Mouse (Mus musculus): ENCODE results near the gene Cyp20a1. TPM values are rescaled to one million over a fixed set of nuclear protein-coding genes. Genes with fewer than 3 reads are reported as not detected.

The Cyp20a1 gene
- total RNA-seq (2021), result 10 to 100 TPM; 14.2 to 14.6 TPM

DNA sequence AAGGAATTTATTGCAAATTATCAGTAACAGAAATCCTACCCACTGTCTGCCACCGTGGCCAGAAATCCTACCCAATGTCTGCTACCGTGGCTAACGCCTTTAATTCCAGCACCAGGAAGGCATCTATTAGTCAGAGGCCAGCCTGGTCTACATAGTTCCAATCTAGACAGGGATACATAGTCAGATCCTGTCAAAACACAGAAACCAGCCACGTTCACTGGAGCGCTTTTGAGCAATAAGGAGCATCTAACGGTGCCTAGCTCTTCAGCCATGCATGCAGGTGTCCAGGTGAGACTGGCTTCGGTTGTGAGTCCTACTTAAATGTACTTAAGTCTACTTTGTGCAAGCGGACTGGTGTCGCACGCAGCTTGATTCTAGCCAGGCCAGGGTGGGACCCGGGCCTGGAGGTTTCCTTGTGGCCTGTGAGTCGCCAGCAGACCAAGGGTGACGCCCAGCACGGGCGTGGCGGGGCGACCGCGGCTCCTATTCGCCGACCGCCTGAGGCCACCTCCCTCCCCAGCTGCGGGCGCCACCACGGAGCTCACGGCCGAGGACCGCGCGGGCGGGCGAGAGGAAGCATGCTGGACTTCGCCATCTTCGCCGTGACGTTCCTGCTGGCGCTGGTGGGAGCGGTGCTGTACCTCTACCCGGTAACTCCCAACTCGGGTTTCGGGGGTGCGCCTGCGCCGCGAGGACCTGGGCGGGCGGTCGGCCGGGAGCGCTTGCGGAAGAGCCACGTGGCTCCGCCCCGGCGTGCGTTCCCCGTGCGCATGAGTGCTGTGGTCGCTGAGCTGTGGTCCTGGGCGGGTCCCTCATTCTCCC, at the start of gene Cyp20a1:
Gene Cyp20a1 (plus strand): TSS at position 516 of the 822 bp plus-strand sequence.
- intact Hi-C loops (cut with DNase I), result loop anchor here (5.0 kb wide), 1 partner anchor 64 kb away; the partner anchor contains the start of gene Abi2
- peak; percentile 84 to 94 for DNase-seq (ENCODE audit: extremely low spot score in 1 of 2, low spot score in 2 of 2)

- intact Hi-C loops (cut with DNase I), result no loop called here
- no peak for DNase-seq (ENCODE audit: extremely low spot score in 1 of 2, low spot score in 2 of 2)
Measured at GRCm38 (mm10) chr1:60293921-60294320, 49.2 kb upstream of the Cyp20a1 start.

- no peak for DNase-seq (ENCODE audit: extremely low spot score in 1 of 2, low spot score in 2 of 2)
- intact Hi-C loops (cut with DNase I), result loop anchor here (5.0 kb wide), 1 partner anchor 63 kb away; the partner anchor contains the start of gene Abi2
Measured at GRCm38 (mm10) chr1:60343630-60344455, 720 bp downstream of the Cyp20a1 start.

- no peak for DNase-seq (ENCODE audit: extremely low spot score in 1 of 2, low spot score in 2 of 2)
- intact Hi-C loops (cut with DNase I), result loop anchor here (5.0 kb wide), 1 partner anchor 63 kb away; the partner anchor contains the start of gene Abi2
Measured at GRCm38 (mm10) chr1:60344670-60345069, 1.5 kb downstream of the Cyp20a1 start.

DNA sequence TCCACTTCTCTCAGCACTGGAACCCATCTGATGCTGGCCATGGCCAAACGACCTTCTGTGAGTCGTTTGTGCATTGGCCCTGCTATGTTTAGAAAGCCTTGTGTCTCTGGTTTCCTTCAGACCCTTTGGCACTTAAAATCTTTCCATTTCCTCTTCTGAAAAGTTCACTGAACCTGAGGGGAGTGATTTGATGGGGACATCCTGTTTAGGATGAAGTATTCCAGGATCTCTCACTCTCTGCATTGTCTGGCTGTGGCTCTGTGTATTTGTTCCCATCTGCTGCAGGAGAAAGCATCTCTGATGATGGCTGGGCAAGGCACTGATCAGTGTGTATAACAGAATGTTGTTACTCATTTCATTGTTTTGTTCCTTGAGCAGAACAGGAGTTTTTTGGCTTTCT, 2.6 kb downstream of the Cyp20a1 start:
- DNase-seq (ENCODE audit: extremely low spot score in 1 of 2, low spot score in 2 of 2), result no peak
- intact Hi-C loops (cut with DNase I), result no loop called here

DNA sequence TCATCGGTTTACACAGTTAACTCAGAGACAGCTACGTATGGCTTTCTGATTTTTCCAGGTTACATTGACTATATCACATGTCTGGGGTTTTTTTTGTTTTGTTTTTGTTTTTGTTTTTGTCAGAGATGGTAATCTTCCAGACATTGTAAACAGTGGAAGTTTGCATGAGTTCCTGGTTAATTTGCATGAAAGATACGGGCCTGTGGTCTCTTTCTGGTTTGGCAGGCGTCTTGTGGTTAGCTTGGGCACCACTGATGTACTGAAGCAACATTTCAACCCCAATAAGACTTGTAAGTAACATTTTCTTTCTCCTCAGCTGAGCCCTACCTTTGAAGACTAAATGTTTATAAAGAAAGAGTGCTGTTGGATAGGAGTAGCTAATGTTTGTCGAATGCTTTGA, 9.7 kb downstream of the Cyp20a1 start:
- no peak for DNase-seq (ENCODE audit: extremely low spot score in 1 of 2, low spot score in 2 of 2)
- intact Hi-C loops (cut with DNase I), result no loop called here

- intact Hi-C loops (cut with DNase I), result no loop called here
Measured at GRCm38 (mm10) chr1:60361626-60362025, 18.5 kb downstream of the Cyp20a1 start.

DNA sequence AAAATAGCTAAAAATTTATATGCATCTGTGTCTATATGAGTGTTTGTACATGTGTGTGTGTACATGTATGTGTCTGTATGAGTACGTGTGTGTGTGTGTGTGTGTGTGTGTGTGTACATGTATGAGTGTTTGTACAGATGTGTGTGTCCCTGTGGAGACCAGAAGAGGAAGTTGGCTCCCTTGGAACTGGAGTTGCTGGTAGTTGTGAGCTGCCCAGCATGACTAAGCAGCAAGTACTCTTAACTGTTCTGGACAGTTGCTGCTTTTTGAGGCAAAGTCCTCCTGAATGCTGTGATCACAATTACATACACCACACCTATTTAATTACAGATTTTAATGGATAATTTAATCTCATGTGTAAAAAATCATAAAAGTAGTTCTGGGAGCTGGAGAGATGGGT, 33.4 kb downstream of the Cyp20a1 start:
- intact Hi-C loops (cut with DNase I), result no loop called here
- DNase-seq (ENCODE audit: extremely low spot score in 1 of 2, low spot score in 2 of 2), result no peak

More at GRCm38 (mm10) chr1:60361626-60362025, 18.5 kb downstream of the Cyp20a1 start:
- DNase-seq (ENCODE audit: extremely low spot score in 1 of 2, low spot score in 2 of 2), result no peak

GRCm38 (mm10) chr1:60381910-60382309, 38.8 kb downstream of the Cyp20a1 start:
- intact Hi-C loops (cut with DNase I), result no loop called here
- DNase-seq (ENCODE audit: extremely low spot score in 1 of 2, low spot score in 2 of 2), result no peak

DNA sequence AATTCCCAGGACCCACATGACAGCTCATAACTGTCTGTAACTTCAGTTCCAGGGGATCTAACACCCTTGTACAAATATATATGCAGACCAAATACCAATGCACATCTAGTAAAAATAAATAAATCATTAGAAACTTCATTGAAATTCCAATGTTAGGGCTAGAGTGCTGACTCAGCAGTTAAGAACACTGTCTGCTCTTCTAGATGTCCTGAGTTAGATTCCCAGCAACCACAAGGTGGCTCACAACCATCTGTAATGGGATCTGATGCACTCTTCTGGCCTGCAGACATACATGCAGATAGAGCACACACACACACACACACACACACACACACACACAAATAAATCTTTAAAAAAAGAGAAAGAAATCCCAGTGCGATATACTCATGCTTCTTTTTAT, 61.7 kb downstream of the Cyp20a1 start:
- intact Hi-C loops (cut with DNase I), result loop anchor here (5.0 kb wide), 2 partner anchors 48 to 63 kb away; partner anchors contain the start of gene Cyp20a1
- DNase-seq (ENCODE audit: extremely low spot score in 1 of 2, low spot score in 2 of 2), result no peak

DNA sequence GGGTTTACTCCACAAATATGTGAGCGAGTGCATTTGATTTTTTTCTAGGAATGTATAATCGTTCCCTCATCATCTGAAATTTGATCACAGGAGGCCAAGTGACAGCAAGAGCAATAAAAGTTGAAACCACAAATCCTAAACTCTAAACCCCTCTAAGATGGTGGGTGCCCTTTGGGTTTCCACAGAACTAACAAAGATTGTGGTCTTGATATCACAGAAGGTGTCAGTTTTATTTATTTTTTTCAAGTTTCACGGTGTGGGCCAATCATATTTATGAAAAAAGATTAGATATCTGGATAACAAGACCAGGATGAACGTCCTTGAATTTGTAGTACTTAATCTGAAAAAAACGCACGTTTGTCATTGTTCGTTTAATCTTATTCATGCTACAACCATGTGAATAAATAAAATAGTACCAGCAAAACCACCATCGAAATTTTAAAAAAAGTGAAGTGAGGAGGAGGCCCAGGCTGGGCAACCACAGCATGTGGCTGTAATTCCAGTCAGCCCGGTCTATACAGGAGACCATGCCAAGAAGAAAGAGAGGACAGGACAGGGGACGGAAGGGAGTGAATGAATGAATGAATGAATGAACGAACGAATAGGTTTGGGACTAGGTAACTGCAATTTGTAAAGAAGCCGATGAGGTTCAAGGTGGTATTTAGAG, 65.5 kb downstream of the Cyp20a1 start:
- intact Hi-C loops (cut with DNase I), result loop anchor here (5.0 kb wide), 1 partner anchor 66 kb away; the partner anchor contains the start of gene Cyp20a1
- no peak for DNase-seq (ENCODE audit: extremely low spot score in 1 of 2, low spot score in 2 of 2)

- peak; percentile 91 to 97 for DNase-seq (ENCODE audit: extremely low spot score in 1 of 2, low spot score in 2 of 2)
- intact Hi-C loops (cut with DNase I), result loop anchor here (5.0 kb wide), 1 partner anchor 67 kb away; the partner anchor contains the start of gene Cyp20a1
Measured at GRCm38 (mm10) chr1:60409168-60409828, 66.2 kb downstream of the Cyp20a1 start, which contains the start of gene Abi2. Abi2 (plus strand) TSS chr1:60409619.

- intact Hi-C loops (cut with DNase I), result loop anchor here (5.0 kb wide), 1 partner anchor 68 kb away; the partner anchor contains the start of gene Cyp20a1
- DNase-seq (ENCODE audit: extremely low spot score in 1 of 2, low spot score in 2 of 2), result peak; percentile 43 to 81
Measured at GRCm38 (mm10) chr1:60409928-60410817, 67.0 kb downstream of the Cyp20a1 start.

- intact Hi-C loops (cut with DNase I), result no loop called here
- DNase-seq (ENCODE audit: extremely low spot score in 1 of 2, low spot score in 2 of 2), result no peak
Measured at GRCm38 (mm10) chr1:60416724-60417123, 73.6 kb downstream of the Cyp20a1 start.

DNA sequence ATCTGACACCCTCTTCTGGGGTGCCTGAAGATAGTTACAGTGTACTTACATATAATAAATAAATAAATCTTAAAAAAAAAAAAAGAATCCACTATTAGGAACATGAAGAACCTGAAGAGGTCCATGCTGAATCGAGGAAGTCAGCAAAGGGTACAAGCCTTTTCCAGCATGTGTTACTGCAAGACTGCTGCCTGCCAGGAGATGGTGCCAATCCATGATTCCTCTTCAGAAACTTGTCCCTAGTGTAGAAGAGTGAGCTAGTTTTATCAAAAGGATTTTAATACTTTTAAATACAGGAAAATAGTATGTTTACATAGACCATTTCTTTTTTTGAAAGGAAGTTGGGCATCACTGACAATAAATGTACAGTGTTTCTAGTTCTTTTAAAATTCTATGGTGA, 80.8 kb downstream of the Cyp20a1 start:
- intact Hi-C loops (cut with DNase I), result no loop called here
- DNase-seq (ENCODE audit: extremely low spot score in 1 of 2, low spot score in 2 of 2), result no peak

- intact Hi-C loops (cut with DNase I), result no loop called here
- no peak for DNase-seq (ENCODE audit: extremely low spot score in 1 of 2, low spot score in 2 of 2)
Measured at GRCm38 (mm10) chr1:60428341-60428740, 85.2 kb downstream of the Cyp20a1 start.

GRCm38 (mm10) chr1:60428932-60429331, 85.8 kb downstream of the Cyp20a1 start:
- peak in 1 of 2 experiments; percentile 24 for DNase-seq (ENCODE audit: extremely low spot score in 1 of 2, low spot score in 2 of 2)
- intact Hi-C loops (cut with DNase I), result no loop called here

Data from left cerebral cortex, postnatal 10 days (tissue).